Mouse (Mus musculus) small intestine, adult 2 months (tissue): ENCODE measurements around the gene Alox12b.

ENCODE experiments used
- CTCF ChIP-seq: fragments of 200-500 bp; IDR thresholded peaks from 2 replicates; pipeline ENCODE4 v1.5.1; 2012; ENCODE audit warnings: low read depth, mild to moderate bottlenecking, control low read depth, inconsistent platforms, low read length, moderate library complexity, mixed read lengths; ENCODE audit not compliant: insufficient replicate concordance, insufficient read length; ENCODE audit errors: extremely low read depth
- POLR2A ChIP-seq: fragments of 200-500 bp; IDR thresholded peaks from 2 replicates; pipeline ENCODE4 v1.6.1; 2012; ENCODE audit warnings: low read depth, mild to moderate bottlenecking, control low read depth, inconsistent platforms, low read length, moderate library complexity

GRCm38 (mm10) chr11:69133923-69134621 is 22.7 kb upstream of the Alox12b start:
- TF ChIP-seq CTCF (peak; percentile 28; the same call in 1 of the 2 replicates), POLR2A (no peak)
